Mouse (Mus musculus): Measurements from ENCODE around the gene Pabpc5.

Pabpc5 gene

GRCm38 (mm10) chrX:119927081-119927571 is at the start of gene Pabpc5:
TSS of gene Pabpc5 (plus strand) at chrX:119927196.
- DNase-seq, result no peak

- no peak for DNase-seq
These were observed 39.9 kb upstream of the Pabpc5 start for GRCm38 (mm10) chrX:119886957-119887593.

GRCm38 (mm10) chrX:119888326-119888920 is 38.6 kb upstream of the Pabpc5 start:
- DNase-seq, result no peak

- no peak for DNase-seq
These were observed 856 bp downstream of the Pabpc5 start for GRCm38 (mm10) chrX:119927852-119928251.

Data from spleen, adult 18-20 months (tissue).